Mouse (Mus musculus) NIH3T3 (cell line): ENCODE results near the gene Brd1.

Source experiments
- DNase-seq: peaks from one replicate; pipeline ENCODE4 v3.0.0-alpha.2; 2012; ENCODE audit warnings: low read depth

The Brd1 gene

GRCm38 (mm10) chr15:88684039-88684438 lies 50.0 kb downstream of the Brd1 start:
- no peak for DNase-seq

GRCm38 (mm10) chr15:88680931-88681330 lies 53.1 kb downstream of the Brd1 start:
- no peak for DNase-seq

DNA sequence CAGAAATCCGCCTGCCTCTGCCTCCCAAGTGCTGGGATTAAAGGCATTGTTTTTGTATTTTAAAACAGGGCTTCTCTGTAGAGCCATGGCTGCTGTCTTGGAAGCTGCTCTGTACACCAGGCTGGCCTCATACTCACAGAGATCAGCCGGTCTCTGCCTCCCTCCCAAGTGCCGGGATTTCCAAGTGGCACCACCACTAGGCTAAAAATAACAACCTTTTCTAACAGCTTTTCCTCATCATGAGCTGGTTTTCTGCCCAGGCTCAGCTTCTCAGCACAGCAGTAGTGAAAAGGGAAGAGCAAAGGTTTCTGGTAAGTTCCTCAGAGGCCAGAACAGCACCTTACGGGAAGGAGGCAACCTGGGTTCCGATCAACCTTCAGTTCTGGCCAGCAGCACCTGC lies 56.5 kb downstream of the Brd1 start:
- no peak for DNase-seq

DNA sequence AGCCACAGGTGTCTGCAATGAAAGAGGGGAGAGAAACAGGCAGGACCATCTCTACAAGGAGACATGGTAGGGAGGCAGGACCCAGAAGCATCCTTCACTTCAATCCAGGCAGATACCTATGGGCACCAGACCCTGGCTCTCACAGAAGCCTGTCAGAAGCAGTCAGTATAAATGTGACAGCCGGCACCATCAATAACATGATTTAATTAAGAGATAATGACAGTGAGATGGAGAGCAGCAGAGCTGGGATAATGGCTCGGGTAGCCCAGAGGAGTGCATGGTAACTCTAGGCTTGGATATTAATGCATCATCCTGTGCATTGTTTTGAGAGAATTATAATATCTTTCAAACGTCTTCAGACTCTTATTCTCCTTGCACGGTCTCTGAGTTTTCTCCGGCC lies 58.0 kb downstream of the Brd1 start:
- no peak for DNase-seq

GRCm38 (mm10) chr15:88668693-88669092 lies 65.3 kb downstream of the Brd1 start:
- DNase-seq, result no peak

- DNase-seq, result no peak
Observed at GRCm38 (mm10) chr15:88667653-88668052, 66.4 kb downstream of the Brd1 start.

DNA sequence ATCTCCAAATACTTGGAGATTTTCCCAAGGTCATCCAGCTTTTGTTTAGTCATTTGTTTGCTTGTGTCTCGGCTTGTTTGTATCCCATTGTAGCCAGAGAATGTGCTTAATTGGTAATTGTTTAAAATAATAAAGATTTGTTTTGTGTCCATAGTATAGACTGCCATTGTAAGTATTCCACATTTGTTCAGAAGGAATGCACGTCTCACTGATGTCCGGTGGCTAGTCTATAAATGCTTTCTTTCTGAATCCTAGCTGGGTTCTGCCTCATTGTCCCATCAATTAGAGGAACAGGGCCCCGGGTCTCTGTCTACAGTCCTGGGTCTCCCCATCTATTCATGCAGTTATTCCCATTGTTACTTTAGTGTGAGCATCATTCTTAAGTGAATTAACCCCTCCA lies 68.2 kb downstream of the Brd1 start:
- DNase-seq, result no peak

GRCm38 (mm10) chr15:88663041-88663440 lies 71.0 kb downstream of the Brd1 start:
- no peak for DNase-seq

DNA sequence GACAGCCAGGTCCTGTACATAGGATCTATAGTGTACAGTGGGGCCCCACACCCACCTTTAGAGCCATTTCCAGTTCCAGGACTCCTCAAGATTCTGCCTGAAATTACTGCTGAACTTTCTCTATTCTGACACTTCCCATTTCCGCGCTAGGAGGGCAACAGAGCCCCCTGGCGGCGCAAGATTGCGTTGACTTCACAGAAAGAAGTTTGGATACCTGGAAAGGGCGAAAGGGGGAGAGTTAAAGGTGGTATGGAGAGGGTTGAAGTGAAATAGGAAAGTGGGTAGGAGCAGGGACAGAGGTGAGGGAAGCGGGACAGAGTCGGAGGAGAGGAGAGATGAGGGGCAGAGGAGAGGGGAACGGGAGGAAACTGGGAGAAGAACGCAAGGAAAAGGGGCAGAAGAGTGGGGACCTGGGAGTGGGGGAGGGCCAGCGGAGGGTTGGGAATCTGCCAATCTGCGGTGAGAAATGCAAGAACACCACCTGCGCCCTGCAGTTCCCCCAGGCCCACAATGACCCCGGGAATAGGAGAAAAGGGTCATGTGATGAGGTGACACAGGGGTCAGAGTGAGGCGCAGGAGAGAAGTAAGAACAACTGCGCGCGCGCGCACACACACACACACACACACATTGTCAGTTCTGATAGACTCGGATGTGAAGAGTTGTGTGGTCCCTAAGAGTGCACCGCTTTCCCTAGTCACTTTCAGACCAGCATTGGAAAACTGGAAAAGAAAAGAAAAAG lies 71.8 kb downstream of the Brd1 start:
- DNase-seq, result peak; percentile 71

DNA sequence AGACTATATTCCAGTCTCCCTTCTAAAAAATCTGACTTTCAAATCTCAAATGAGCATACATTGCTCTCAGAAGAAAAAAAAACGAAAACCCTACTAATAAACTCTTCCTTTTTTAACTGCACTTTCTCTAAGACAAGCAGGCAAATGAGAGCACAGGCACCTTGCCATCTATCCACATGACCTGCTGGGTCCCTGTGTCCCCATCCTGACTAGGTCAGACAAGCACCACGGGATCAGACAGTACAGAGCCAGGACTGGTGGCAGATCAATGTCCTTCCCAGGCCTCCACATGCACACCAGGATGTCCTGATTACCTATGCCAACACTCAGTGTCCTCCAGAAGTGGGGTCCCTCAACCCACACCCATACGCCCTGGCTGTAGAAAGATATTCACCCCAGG lies 72.4 kb downstream of the Brd1 start:
- no peak for DNase-seq

- peak; percentile 43 for DNase-seq
Observed at GRCm38 (mm10) chr15:88652006-88652405, 82.0 kb downstream of the Brd1 start.

DNA sequence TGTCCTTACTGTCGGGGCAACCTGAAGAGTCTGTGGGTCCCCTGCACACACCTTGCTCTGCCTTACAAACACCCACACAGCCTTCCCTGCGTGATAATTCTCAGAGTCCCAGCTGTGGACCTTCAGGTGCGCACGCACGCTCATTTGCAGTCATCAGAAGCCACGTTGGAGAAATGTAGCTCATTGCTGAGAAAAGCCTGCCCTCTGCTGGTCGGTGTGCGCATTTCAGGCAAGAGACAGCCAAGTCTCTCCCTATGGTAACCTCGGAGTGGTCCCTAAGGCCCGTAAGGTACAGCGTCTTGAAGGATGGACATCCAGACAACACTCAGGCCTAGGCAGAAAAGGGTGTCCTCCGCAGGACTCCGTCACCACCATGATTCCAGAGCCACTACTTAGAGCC lies 83.0 kb downstream of the Brd1 start:
- DNase-seq, result peak; percentile 73
